Mouse (Mus musculus): ENCODE results near the gene Qser1. TPM values are rescaled to one million over a fixed set of nuclear protein-coding genes. Genes with fewer than 3 reads are reported as not detected.

Qser1 gene
- total RNA-seq, 2 experiments from 2014 or later = 9.4 to 9.6 TPM

- no peak for DNase-seq (ENCODE audit: low spot score in 2 of 2)
Measured at GRCm38 (mm10) chr2:104817555-104818330, 1.2 kb upstream of the Qser1 start.

GRCm38 (mm10) chr2:104816866-104817439 is 393 bp upstream of the Qser1 start:
- DNase-seq (ENCODE audit: low spot score in 2 of 2) = peak; percentile 75 to 86

- peak; percentile 9 to 23 for DNase-seq (ENCODE audit: low spot score in 2 of 2)
Measured at GRCm38 (mm10) chr2:104815561-104816370, 794 bp downstream of the Qser1 start.

DNA sequence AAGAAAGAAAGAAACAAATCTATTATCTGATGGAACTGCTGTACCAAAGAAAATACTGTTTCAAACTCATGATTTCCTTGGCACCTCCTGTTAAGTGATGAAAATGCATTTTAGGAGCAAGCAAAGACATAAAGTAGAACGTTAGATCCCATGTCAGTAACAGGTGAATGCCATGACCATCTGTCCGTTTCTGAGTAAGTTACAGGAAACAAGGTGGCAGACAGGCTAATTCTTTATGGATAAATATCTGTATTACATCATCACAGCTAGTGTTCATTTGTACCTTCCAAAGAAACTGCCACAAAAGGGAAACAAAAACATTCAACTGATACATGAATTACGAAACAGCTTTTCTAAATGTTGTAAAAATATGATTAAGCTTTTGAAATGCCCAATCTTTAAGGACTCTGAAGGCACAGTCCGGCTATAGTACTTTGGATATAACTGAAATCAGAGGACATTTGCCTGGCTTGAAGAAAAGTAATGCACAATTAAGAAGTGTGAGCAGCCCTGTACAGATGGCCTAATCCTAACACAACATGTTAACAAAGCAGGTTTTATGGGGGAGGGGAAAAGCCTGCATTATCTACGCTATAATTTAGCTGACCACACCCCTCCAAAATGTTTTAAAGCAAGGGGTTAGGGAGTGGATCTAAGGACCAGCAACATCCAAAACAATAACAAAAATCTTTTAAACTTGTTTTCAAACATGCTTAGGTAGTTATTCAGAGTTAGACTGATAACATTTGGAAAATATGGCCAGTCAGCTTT is 2.2 kb downstream of the Qser1 start:
- DNase-seq (ENCODE audit: low spot score in 2 of 2) = peak in 1 of 2 experiments; percentile 30

DNA sequence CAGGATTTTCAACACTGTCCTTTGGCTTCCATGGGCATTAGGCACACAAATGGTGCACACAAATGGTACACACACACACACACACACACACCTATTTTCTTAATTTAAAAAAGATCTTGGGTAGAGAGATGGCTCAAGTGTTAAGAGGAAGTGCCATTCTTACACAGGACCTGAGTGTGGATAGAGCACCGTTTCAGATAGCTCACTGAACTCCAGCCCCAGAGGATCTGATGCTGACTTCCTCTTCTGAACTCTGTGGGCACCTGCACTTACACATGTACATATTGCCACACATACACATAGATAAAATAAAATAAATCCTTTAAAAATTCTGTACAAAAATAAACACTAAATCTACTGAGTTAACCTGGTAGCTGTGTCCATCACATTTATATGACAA is 11.1 kb downstream of the Qser1 start:
- DNase-seq (ENCODE audit: low spot score in 2 of 2) = no peak

DNA sequence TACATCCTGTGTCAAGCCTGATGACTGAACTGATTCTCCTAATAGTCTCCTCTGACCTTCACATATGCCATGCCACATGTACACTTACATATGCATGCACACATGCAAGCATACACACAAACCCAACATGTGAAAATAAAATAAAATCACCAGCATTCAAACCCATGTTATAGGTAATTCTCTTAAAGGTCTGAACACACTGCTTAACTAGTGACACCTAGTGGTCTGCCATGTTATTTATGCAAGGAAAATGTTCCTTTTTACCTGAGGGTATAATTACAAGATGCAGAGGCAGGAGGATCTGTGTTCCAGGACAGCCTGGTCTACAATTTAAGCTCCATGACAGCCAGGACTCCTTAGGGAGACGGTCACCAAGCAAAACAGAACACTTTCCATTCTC is 41.8 kb downstream of the Qser1 start:
- peak in 1 of 2 experiments; percentile 42 for DNase-seq (ENCODE audit: low spot score in 2 of 2)

DNA sequence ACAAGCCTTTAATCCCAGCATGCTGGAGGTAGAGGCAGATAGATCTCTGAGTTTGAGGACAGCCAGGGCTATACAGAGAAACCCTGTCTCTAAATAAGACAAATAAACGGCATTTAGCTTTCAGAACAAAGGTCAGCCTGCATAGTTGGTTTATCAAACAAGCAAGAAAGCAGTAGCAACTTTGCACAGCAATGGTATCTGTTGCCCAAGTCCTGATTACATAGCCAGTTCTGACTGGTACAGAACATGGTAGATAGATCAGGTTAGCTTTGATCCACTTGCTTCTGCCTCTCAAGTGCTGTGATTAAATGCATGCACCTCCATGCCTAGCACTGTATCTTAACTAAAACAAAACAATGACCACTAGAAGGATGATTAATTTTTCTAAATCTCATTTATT is 47.9 kb downstream of the Qser1 start:
- DNase-seq (ENCODE audit: low spot score in 2 of 2) = no peak

GRCm38 (mm10) chr2:104764018-104764417 is 52.5 kb downstream of the Qser1 start:
- no peak for DNase-seq (ENCODE audit: low spot score in 2 of 2)

DNA sequence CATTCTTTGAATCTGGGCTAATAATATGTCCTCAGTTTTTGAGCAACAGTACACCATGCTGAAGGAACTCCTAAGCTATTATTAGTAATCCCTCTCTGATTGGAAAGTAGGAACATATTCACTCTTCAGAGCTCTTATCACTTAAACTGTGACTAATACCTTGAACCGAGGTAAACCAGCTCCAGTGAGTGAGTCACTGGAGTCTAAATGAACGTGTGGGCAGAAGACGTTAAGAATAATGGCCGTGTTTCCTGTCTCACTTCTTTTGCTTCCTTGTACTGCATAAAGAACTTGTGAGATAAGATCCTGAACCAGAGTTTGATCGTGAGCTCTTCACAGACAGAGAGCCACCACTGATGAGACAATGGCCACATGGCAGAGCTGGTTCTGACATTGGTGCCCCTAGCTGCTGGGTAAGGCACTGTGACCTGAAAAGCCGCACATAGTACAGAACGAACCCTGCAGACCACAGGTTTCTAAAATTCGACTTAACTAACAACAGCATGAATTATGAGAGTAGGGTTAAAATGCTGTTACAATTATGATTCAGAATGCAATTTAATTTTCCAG is 53.3 kb downstream of the Qser1 start:
- no peak for DNase-seq (ENCODE audit: low spot score in 2 of 2)

DNA sequence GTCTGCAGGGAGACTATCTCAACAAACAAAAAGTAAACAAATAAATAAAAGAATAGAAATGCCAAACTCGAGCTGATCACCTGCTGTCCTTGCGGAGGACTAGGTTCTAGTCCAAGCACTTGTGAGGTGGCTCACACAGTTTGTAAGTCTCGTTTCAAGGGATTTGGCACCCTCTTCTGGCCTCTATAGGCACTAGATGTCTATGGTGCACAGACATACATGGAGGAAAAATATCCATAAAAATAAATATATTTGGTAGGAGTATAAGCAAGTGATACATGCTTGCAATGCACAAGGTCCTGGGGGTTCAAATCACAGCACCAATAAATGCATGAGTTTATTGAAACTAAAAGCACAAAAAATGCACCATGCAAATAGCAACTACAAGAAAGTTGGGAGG is 65.9 kb downstream of the Qser1 start:
- no peak for DNase-seq (ENCODE audit: low spot score in 2 of 2)

GRCm38 (mm10) chr2:104748652-104749183 is 67.8 kb downstream of the Qser1 start:
- no peak for DNase-seq (ENCODE audit: low spot score in 2 of 2)

DNA sequence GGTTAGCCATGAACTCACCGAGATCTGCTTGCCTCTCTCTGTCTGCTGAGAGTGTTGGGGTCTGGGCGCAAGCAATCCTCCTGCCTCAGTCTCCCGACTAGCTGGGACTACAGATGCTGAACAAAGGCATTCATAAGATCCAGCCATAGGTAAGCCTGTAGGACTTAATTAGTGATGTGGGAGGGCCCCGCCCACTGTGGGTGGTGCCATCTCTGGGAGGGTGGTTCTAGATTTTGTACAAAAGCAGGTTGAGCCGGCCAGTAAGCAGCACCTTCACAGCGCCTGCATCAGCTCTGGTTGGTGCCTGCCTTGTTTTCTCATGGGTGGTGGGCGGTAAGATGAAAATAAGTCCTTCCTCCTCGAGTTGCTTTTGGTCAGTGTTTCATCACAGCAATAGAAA is 70.3 kb downstream of the Qser1 start:
- no peak for DNase-seq (ENCODE audit: low spot score in 2 of 2)

DNA sequence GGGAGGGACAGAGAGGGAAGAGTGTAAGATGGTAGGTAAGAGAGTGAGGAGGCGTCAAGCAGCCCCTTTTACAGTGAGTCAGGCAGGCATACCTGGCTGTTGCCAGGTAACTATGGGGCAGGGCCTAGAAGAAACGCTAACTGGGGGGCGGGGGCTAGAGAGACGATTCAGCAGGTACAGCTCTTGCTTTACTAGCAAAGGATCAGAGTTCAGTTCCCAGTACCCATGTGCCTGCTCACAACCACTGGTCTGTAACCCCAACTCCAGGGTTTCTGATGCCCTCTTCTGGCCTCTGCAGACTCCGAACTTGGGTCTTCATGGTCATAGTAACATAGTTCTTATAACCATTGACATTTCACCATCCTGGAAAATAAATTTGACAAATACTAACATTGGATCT is 72.6 kb downstream of the Qser1 start:
- DNase-seq (ENCODE audit: low spot score in 2 of 2) = no peak

DNA sequence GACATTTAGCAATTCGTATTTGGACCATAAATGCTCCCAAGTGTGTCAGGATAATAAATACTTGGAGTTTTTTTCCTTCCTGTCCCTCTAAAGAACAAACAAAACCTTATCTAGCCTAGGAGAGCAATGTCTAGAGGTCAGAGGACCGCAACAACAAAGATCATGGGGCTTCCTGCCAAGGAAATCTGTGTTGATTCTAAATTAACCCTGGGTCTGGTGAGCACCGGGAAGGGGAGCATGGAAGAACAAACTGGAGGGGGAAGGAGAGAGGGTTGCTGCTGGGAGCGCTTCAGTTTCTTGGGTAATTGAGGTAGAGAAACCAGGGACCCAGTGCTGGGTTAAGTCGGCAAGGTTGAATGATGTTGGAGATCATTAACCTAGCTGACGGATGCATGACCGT is 73.4 kb downstream of the Qser1 start:
- no peak for DNase-seq (ENCODE audit: low spot score in 2 of 2)

GRCm38 (mm10) chr2:104742741-104743064 is 73.9 kb downstream of the Qser1 start, which contains the start of gene Depdc7:
Depdc7 (minus strand) TSS chr2:104742878.
- DNase-seq (ENCODE audit: low spot score in 2 of 2) = peak; percentile 69 to 89

GRCm38 (mm10) chr2:104741896-104742740 is 74.4 kb downstream of the Qser1 start:
- no peak for DNase-seq (ENCODE audit: low spot score in 2 of 2)

DNA sequence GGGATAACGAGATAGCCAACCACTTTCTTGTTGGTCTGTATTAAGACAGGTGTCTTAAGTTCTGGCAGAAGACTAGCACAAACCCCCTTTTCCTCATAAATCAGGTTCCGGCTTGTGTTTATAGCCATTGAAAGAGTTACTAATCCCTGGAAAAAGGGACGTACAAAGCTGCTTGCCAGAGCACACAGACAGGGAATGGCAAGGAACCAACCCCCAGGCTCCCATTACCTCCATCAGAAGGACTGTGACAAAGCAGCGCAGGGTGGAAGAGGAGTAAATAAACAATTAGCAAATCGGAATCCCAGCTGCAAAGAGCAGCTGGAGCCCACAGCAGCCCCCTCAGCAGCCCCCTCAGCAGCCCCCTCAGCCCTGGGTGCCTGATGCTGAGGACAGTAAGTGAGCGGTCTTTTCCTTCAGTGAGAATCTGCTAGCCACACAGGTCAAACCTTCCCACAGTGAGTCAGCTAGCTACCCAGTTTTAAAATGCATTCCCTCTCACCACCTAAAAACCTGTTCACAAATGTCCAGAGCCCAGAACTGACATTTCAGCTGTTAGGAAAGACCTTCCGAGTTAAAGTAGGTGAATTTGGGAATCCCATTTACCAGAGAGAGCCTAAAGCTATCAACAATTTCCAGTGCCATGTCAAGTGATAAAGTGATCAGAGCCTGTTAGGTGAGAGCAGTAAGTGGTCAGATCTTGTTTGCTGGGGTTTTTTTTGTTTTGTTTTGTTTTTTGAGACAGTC is 75.4 kb downstream of the Qser1 start:
- no peak for DNase-seq (ENCODE audit: low spot score in 2 of 2)

GRCm38 (mm10) chr2:104740248-104740949 is 76.2 kb downstream of the Qser1 start:
- DNase-seq (ENCODE audit: low spot score in 2 of 2) = no peak

- no peak for DNase-seq (ENCODE audit: low spot score in 2 of 2)
Measured at GRCm38 (mm10) chr2:104739691-104740090, 76.9 kb downstream of the Qser1 start.
